ENCODE assay signal across 11 mouse cellular contexts in genomic region chr7:124166229-124166628, GRCm38 (mm10).
"Had no signal": no experiment of that assay in that cellular context is flagged by ENCODE, and none has a peak within 500 bp of the region (broad histone marks: within the 10 kb centered on the region; RNA-seq: fewer than 3 reads in every experiment).

No protein-coding gene starts in this region.

- H3K27me3 ChIP-seq: kidney, embryonic 15.5 days; limb, embryonic 13.5 days; midbrain, embryonic 13.5 days had no signal

- H3K27ac ChIP-seq: kidney, embryonic 15.5 days; limb, embryonic 13.5 days; liver, embryonic 14.5 days; midbrain, embryonic 13.5 days had no signal

- ATAC-seq: intestine, embryonic 16.5 days; midbrain, embryonic 13.5 days had no signal

- H3K9ac ChIP-seq: kidney, embryonic 15.5 days; limb, embryonic 13.5 days; liver, embryonic 14.5 days; midbrain, embryonic 13.5 days had no signal

- DNase-seq: kidney, adult 2 months; kidney, postnatal 14 days; lung, postnatal 36 days; right cerebral cortex, adult 18-20 months; right cerebral cortex, postnatal 25 days; thymus, postnatal 4 days had no signal

- H3K36me3 ChIP-seq: kidney, embryonic 15.5 days; limb, embryonic 13.5 days; midbrain, embryonic 13.5 days had no signal

- H3K4me3 ChIP-seq: kidney, embryonic 15.5 days; limb, embryonic 13.5 days; midbrain, embryonic 13.5 days had no signal

- H3K9me3 ChIP-seq: kidney, embryonic 15.5 days; limb, embryonic 13.5 days; midbrain, embryonic 13.5 days had no signal

- H3K4me1 ChIP-seq: kidney, embryonic 15.5 days; limb, embryonic 13.5 days; midbrain, embryonic 13.5 days had no signal

- H3K4me2 ChIP-seq: kidney, embryonic 15.5 days; limb, embryonic 13.5 days; midbrain, embryonic 13.5 days had no signal
